Mouse (Mus musculus): ENCODE results near the gene Slc7a5.

GRCm38 (mm10) chr8:121932668-121933520 lies 25.4 kb upstream of the Slc7a5 start:
- TF ChIP-seq CTCF (conservative IDR thresholded peaks at IDR 0.05; ENCODE audit: low read length) (no peak), NANOG (IDR thresholded peaks at IDR 0.05; ENCODE audit: borderline replicate concordance, low read length) (no peak)

Data from E14TG2a.4 (cell line).